Mouse (Mus musculus): ENCODE measurements around the gene Ifngr2. TPM values are rescaled to one million over a fixed set of nuclear protein-coding genes. Genes with fewer than 3 reads are reported as not detected.
A peak's percentile ranks its signal among the peaks of the same experiment; 100 is the strongest.

Ifngr2 gene
- total RNA-seq, 2 experiments from 2014 or later: 27.5 to 31.9 TPM

- no peak for DNase-seq
Observed at GRCm38 (mm10) chr16:91565292-91565951, 18.6 kb downstream of the Ifngr2 start.

- no peak for DNase-seq
Observed at GRCm38 (mm10) chr16:91566002-91566401, 19.1 kb downstream of the Ifngr2 start.

GRCm38 (mm10) chr16:91568960-91569359 is 22.1 kb downstream of the Ifngr2 start:
- DNase-seq: no peak

GRCm38 (mm10) chr16:91571105-91571504 is 24.2 kb downstream of the Ifngr2 start:
- no peak for DNase-seq

- no peak for DNase-seq
Observed at GRCm38 (mm10) chr16:91575151-91575550, 28.3 kb downstream of the Ifngr2 start.

GRCm38 (mm10) chr16:91578980-91579720 is 32.3 kb downstream of the Ifngr2 start:
- no peak for DNase-seq

- peak; percentile 50 for DNase-seq
Observed at GRCm38 (mm10) chr16:91582307-91582706, 35.4 kb downstream of the Ifngr2 start.

GRCm38 (mm10) chr16:91585617-91586016 is 38.7 kb downstream of the Ifngr2 start:
- DNase-seq: no peak

- no peak for DNase-seq
Observed at GRCm38 (mm10) chr16:91586244-91586643, 39.4 kb downstream of the Ifngr2 start.

- no peak for DNase-seq
Observed at GRCm38 (mm10) chr16:91587730-91588453, 41.0 kb downstream of the Ifngr2 start.

- DNase-seq: no peak
Observed at GRCm38 (mm10) chr16:91588703-91589102, 41.8 kb downstream of the Ifngr2 start.

GRCm38 (mm10) chr16:91592162-91592561 is 45.3 kb downstream of the Ifngr2 start:
- no peak for DNase-seq

GRCm38 (mm10) chr16:91593262-91593661 is 46.4 kb downstream of the Ifngr2 start:
- DNase-seq: no peak

- DNase-seq: peak; percentile 51
Observed at GRCm38 (mm10) chr16:91595076-91595475, 48.2 kb downstream of the Ifngr2 start.

GRCm38 (mm10) chr16:91596397-91596778 is 49.5 kb downstream of the Ifngr2 start:
- no peak for DNase-seq

- no peak for DNase-seq
Observed at GRCm38 (mm10) chr16:91596779-91597671, 50.2 kb downstream of the Ifngr2 start.

GRCm38 (mm10) chr16:91597672-91598010 is 50.8 kb downstream of the Ifngr2 start, which contains the start of gene Tmem50b:
TSS of gene Tmem50b (minus strand) at chr16:91597800.
- DNase-seq: peak; percentile 100

- DNase-seq: no peak
Observed at GRCm38 (mm10) chr16:91599242-91599641, 52.4 kb downstream of the Ifngr2 start.

- DNase-seq: no peak
Observed at GRCm38 (mm10) chr16:91601081-91601480, 54.2 kb downstream of the Ifngr2 start.

- DNase-seq: no peak
Observed at GRCm38 (mm10) chr16:91601693-91602092, 54.8 kb downstream of the Ifngr2 start.

GRCm38 (mm10) chr16:91605156-91605555 is 58.3 kb downstream of the Ifngr2 start:
- no peak for DNase-seq

- no peak for DNase-seq
Observed at GRCm38 (mm10) chr16:91606958-91607357, 60.1 kb downstream of the Ifngr2 start.
